Mouse (Mus musculus) limb, embryonic 15.5 days (tissue): ENCODE data around the gene Gm15013. TPM values are rescaled to one million over a fixed set of nuclear protein-coding genes. Genes with fewer than 3 reads are reported as not detected.

Experiments used
- polyA plus RNA-seq: library from polyadenylated mRNA; unstranded; fragments of >200 nt; fragmentation: Nextera tagmentation; extraction: Ambion mirVana; gene quantifications from 2 replicates; pipeline ENCODE4 v1.2.1, GENCODE M21; 2015

The Gm15013 gene
- polyA plus RNA-seq, 1 experiment from 2014 or later = not detected

Other genes starting within 250 kb of the Gm15013 start
- 1.0 and 1.4 TPM in 2 replicates for gene D330045A20Rik, start 234.1 kb downstream of the Gm15013 start, polyA plus RNA-seq
- gene Rnf128, start 151.2 kb downstream of the Gm15013 start, polyA plus RNA-seq = 9.5 and 9.7 TPM in 2 replicates
- gene Tbc1d8b, start 29.5 kb downstream of the Gm15013 start, polyA plus RNA-seq = 4.8 and 5.8 TPM in 2 replicates
- gene Ripply1, start 67.9 kb upstream of the Gm15013 start, polyA plus RNA-seq = 0.87 and 1.1 TPM in 2 replicates
- 0.55 and 1.6 TPM in 2 replicates for gene Cldn2, start 86.3 kb upstream of the Gm15013 start, polyA plus RNA-seq
- 22.7 and 24.2 TPM in 2 replicates for gene Morc4, start 157.2 kb upstream of the Gm15013 start, polyA plus RNA-seq